Mouse (Mus musculus) heart, adult 11 months (tissue): ENCODE data around the gene Tmem178b.

Experiments used
- DNase-seq: peaks from one replicate; pipeline ENCODE4 v3.0.0; 2022

Gene Tmem178b

GRCm38 (mm10) chr6:40200661-40201060 is 327.6 kb downstream of the Tmem178b start:
- peak; percentile 66 for DNase-seq

- peak; percentile 71 for DNase-seq
Measured at GRCm38 (mm10) chr6:40202602-40203001, 329.5 kb downstream of the Tmem178b start.

- DNase-seq = peak; percentile 58
Measured at GRCm38 (mm10) chr6:40205380-40205779, 332.3 kb downstream of the Tmem178b start.

GRCm38 (mm10) chr6:40208014-40208413 is 334.9 kb downstream of the Tmem178b start:
- DNase-seq = peak; percentile 76

GRCm38 (mm10) chr6:40209172-40209571 is 336.1 kb downstream of the Tmem178b start:
- DNase-seq = peak; percentile 61

GRCm38 (mm10) chr6:40217154-40217553 is 344.1 kb downstream of the Tmem178b start:
- DNase-seq = no peak

GRCm38 (mm10) chr6:40217651-40218050 is 344.6 kb downstream of the Tmem178b start:
- DNase-seq = no peak

GRCm38 (mm10) chr6:40220634-40221120 is 347.6 kb downstream of the Tmem178b start:
- DNase-seq = no peak

GRCm38 (mm10) chr6:40225585-40226280 is 352.7 kb downstream of the Tmem178b start:
- no peak for DNase-seq

GRCm38 (mm10) chr6:40228981-40229380 is 355.9 kb downstream of the Tmem178b start:
- DNase-seq = no peak

GRCm38 (mm10) chr6:40229985-40230384 is 356.9 kb downstream of the Tmem178b start:
- no peak for DNase-seq

- no peak for DNase-seq
Measured at GRCm38 (mm10) chr6:40234066-40234465, 361.0 kb downstream of the Tmem178b start.

GRCm38 (mm10) chr6:40235793-40236470 is 362.9 kb downstream of the Tmem178b start:
- peak; percentile 91 for DNase-seq

- DNase-seq = no peak
Measured at GRCm38 (mm10) chr6:40236841-40237765, 364.0 kb downstream of the Tmem178b start.

- no peak for DNase-seq
Measured at GRCm38 (mm10) chr6:40238857-40239256, 365.8 kb downstream of the Tmem178b start.

- DNase-seq = no peak
Measured at GRCm38 (mm10) chr6:40240671-40241070, 367.6 kb downstream of the Tmem178b start.

- no peak for DNase-seq
Measured at GRCm38 (mm10) chr6:40247398-40247946, 374.4 kb downstream of the Tmem178b start.

GRCm38 (mm10) chr6:40249939-40250338 is 376.9 kb downstream of the Tmem178b start:
- no peak for DNase-seq

GRCm38 (mm10) chr6:40263687-40264086 is 390.6 kb downstream of the Tmem178b start:
- peak; percentile 76 for DNase-seq

- DNase-seq = no peak
Measured at GRCm38 (mm10) chr6:40300707-40301106, 427.6 kb downstream of the Tmem178b start.

GRCm38 (mm10) chr6:40303379-40303778 is 430.3 kb downstream of the Tmem178b start:
- peak; percentile 50 for DNase-seq
